Mouse (Mus musculus) midbrain, postnatal 0 days (tissue): ENCODE results near the gene Adamts5. TPM values are rescaled to one million over a fixed set of nuclear protein-coding genes. Genes with fewer than 3 reads are reported as not detected.
A peak's percentile ranks its signal among the peaks of the same experiment; 100 is the strongest.

Experiments
- ATAC-seq: fragments of 200-750 bp; cut with Nextera tagmentation; 2 replicates; pipeline ENCODE4 v1.8.0; 2017; ENCODE audit warnings: moderate number of reproducible peaks, mild to moderate bottlenecking, moderate TSS enrichment, moderate library complexity; ENCODE audit not compliant: low FRiP score
- DNase-seq: peaks from one replicate; pipeline ENCODE4 v3.0.0-alpha.2; 2015; ENCODE audit warnings: low spot score
- H3K27ac ChIP-seq: fragments of 300-500 bp; sonication (generic); 2 replicates; pipeline ENCODE4 v1.5.1; 2014; ENCODE audit warnings: low read depth, mild to moderate bottlenecking, low read length, mixed read lengths
- H3K27me3 ChIP-seq: fragments of 300-500 bp; sonication (generic); 2 replicates; pipeline ENCODE4 v1.6.1; 2014; ENCODE audit warnings: low read length, control low read depth, mixed read lengths; ENCODE audit not compliant: insufficient read depth
- H3K36me3 ChIP-seq: fragments of 300-500 bp; sonication (generic); 2 replicates; pipeline ENCODE4 v1.6.1; 2014; ENCODE audit warnings: low read length, control low read depth, mixed read lengths; ENCODE audit not compliant: insufficient read depth
- H3K4me1 ChIP-seq: fragments of 300-500 bp; sonication (generic); 2 replicates; pipeline ENCODE4 v1.6.1; 2014; ENCODE audit warnings: mild to moderate bottlenecking, control low read depth, antibody characterized with exemption, low read length, mixed read lengths; ENCODE audit not compliant: insufficient read depth
- H3K4me2 ChIP-seq: fragments of 300-500 bp; sonication (generic); 2 replicates; pipeline ENCODE4 v1.6.1; 2014; ENCODE audit warnings: low read depth, mild to moderate bottlenecking, low read length, mixed read lengths; ENCODE audit not compliant: poor library complexity, severe bottlenecking
- H3K4me3 ChIP-seq: fragments of 300-500 bp; sonication (generic); 2 replicates; pipeline ENCODE4 v1.5.1; 2014; ENCODE audit warnings: low read depth, mild to moderate bottlenecking, low read length, moderate library complexity
- H3K9ac ChIP-seq: fragments of 300-500 bp; sonication (generic); replicated peaks from 2 replicates; pipeline ENCODE4 v1.6.1; 2014; ENCODE audit warnings: mild to moderate bottlenecking, low read length, moderate library complexity, mixed read lengths; ENCODE audit not compliant: poor library complexity, severe bottlenecking
- H3K9me3 ChIP-seq: fragments of 300-500 bp; sonication (generic); 2 replicates; pipeline ENCODE4 v1.6.1; 2016; ENCODE audit warnings: low read length, control low read depth
- CTCF ChIP-seq: IDR thresholded peaks from 2 replicates; pipeline ENCODE4 v1.5.1; 2016; ENCODE audit warnings: antibody characterized with exemption, mild to moderate bottlenecking
- WGBS: fragments of 180-500 bp; shearing (Covaris S2); extraction: QIAGEN DNeasy Blood & Tissue Kit; methylation state at CpG from one replicate; pipeline ENCODE4 v1.1.7; 2014; 5-methylcytosine and 5-hydroxymethylcytosine counted together
- polyA plus RNA-seq: library from polyadenylated mRNA; unstranded; fragments of >200 nt; fragmentation: Nextera tagmentation; extraction: Ambion mirVana; gene quantifications from 2 replicates; pipeline ENCODE4 v1.2.1, GENCODE M21; 2015
- total RNA-seq: library from RNA; depleted of rRNA; stranded (reverse); fragments of >200 nt; gene quantifications from 2 replicates; pipeline ENCODE4 v1.2.3, GENCODE M21; 2014; rRNA removed

Gene Adamts5
- total RNA-seq = 3.2 and 3.6 TPM in 2 replicates
- 2.0 and 2.1 TPM in 2 replicates for polyA plus RNA-seq

DNA sequence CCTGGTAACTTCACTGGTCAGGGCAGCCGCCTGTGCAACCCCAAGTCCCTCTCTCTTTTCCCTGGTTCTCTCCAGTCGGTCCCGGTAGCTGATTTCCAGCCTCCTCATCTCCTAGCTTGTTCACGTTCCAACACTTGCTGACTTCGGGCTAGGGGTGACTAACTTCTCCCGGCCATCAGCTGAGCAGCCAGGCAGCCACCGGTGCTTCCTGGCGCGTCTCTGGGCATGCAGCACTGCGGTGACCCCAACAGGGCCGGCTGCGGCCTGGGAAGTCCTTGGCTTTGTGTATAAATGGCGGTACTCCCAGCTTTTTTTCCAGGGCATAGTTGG lies at the start of gene Adamts5:
Gene Adamts5, minus strand, starts transcription at position 248 of the 330 bp plus-strand sequence.
- no peaks in the 10 kb centered on the region for H3K36me3 ChIP-seq
- H3K27me3 ChIP-seq = no peaks in the 10 kb centered on the region
- peak within 1 kb of the TSS; percentile 47 for H3K9ac ChIP-seq
- peak within 1 kb of the TSS; percentile 50 for H3K4me3 ChIP-seq
- no peak for TF ChIP-seq CTCF
- peak within 1 kb of the TSS; percentile 100 for H3K4me2 ChIP-seq
- ATAC-seq (no peak), DNase-seq (peak; percentile 10)
- H3K9me3 ChIP-seq = no peaks in the 10 kb centered on the region
- H3K27ac ChIP-seq = no peak within 1 kb of the TSS
- 6% methylated on average over 13 of the region's 13 CpGs for WGBS
- H3K4me1 ChIP-seq = peaks cover 9% of the 10 kb centered on the region

GRCm38 (mm10) chr16:85950356-85950755 lies 48.7 kb upstream of the Adamts5 start:
- DNase-seq = no peak
- Histone ChIP-seq H3K4me2 (no peak overlapping the region), H3K4me3 (no peak overlapping the region), H3K27me3 (no peaks in the 10 kb centered on the region), H3K4me1 (no peaks in the 10 kb centered on the region), H3K36me3 (no peaks in the 10 kb centered on the region), H3K9me3 (no peaks in the 10 kb centered on the region), H3K9ac (no peak overlapping the region), H3K27ac (no peak overlapping the region)
- no peak for ATAC-seq
- WGBS = 88% methylated on average over 2 of the region's 2 CpGs
- no peak for TF ChIP-seq CTCF

- no peaks in the 10 kb centered on the region for H3K36me3 ChIP-seq
- no peaks in the 10 kb centered on the region for H3K27me3 ChIP-seq
- no peak overlapping the region for H3K4me3 ChIP-seq
- no peak overlapping the region for H3K27ac ChIP-seq
- no peaks in the 10 kb centered on the region for H3K4me1 ChIP-seq
- no peak for TF ChIP-seq CTCF
- no peak overlapping the region for H3K9ac ChIP-seq
- H3K4me2 ChIP-seq = no peak overlapping the region
- 92% methylated on average over 5 of the region's 5 CpGs for WGBS
- ATAC-seq = no peak
- DNase-seq = no peak
- H3K9me3 ChIP-seq = no peaks in the 10 kb centered on the region
These were observed 24.4 kb upstream of the Adamts5 start for GRCm38 (mm10) chr16:85926004-85926403.

GRCm38 (mm10) chr16:85922454-85922853 lies 20.8 kb upstream of the Adamts5 start:
- Histone ChIP-seq H3K4me3 (no peak overlapping the region), H3K27ac (no peak overlapping the region), H3K4me1 (no peaks in the 10 kb centered on the region), H3K27me3 (no peaks in the 10 kb centered on the region), H3K9ac (no peak overlapping the region), H3K9me3 (no peaks in the 10 kb centered on the region), H3K4me2 (no peak overlapping the region), H3K36me3 (no peaks in the 10 kb centered on the region)
- no peak for TF ChIP-seq CTCF
- DNase-seq (no peak), ATAC-seq (no peak)
- 90% methylated on average over 1 of the region's 1 CpGs for WGBS

DNA sequence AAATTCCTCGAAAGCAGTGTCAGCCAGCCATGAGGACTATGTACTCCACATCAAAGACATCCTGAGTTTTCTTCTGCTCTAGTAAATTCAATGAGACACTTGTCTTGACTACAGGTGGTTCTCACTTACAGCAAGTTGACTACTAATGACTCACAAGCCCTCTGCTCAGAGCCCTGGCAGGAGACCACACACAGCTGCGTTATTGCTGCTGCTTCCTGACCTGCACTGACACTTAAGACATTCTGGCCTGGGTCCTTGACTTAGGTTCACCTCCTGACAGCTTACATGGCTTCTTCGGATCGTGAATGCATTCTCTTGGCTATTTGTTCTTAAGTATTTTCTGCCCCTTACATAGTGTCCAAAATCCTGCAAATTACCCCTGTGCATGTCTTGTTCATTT lies 18.5 kb upstream of the Adamts5 start:
- DNase-seq = no peak
- H3K9ac ChIP-seq = no peak overlapping the region
- 89% methylated on average over 4 of the region's 4 CpGs for WGBS

DNA sequence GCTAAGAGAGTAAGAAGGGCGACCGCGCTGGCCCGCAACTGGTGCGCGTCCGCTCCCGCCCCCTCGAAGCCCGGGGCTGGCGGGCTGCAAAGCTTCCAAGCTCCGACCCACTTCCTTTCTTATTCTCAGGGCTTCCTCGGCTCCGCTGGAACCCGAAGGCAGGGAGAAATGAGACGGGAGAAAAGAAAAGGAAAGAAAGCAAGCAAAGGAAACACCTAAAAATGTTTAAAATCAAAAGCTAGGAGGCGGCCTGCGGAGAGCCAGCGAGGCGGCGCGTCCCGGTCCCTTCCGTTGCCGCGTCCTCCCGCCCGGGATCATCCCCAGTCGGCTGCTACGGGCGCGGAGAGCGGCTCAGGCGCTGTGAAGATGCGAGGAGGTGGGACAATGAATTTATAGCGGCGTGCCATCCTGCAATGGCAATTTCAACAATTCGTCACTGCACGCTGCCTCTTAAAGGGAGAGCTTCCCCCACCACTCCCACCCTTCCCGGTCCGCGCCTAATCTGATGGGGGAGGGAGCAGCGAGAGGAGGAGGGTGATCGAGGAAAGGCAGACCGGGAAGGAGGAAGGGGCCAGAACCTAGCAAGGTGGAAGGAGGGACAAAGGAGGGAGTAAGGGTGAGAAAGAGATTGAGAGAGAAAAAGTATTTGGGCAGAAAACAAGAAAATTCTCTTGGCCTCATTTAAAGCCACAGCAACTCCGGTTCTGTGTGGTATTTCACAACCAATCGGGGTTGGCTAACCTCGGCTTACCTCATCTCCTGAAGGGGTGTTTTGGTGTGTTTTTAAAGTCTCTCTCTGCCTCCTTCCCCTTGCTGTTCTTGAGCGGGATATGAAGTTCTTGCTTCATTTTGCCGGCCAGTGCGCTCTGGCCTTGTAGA lies 687 bp downstream of the Adamts5 start:
- peaks cover 9% of the 10 kb centered on the region for H3K4me1 ChIP-seq
- no peaks in the 10 kb centered on the region for H3K27me3 ChIP-seq
- DNase-seq = peak; percentile 66
- TF ChIP-seq CTCF = no peak; the same call in 1 of the 2 replicates
- under 1% methylated on average over 51 of the region's 51 CpGs for WGBS
- ATAC-seq = peak; percentile 67
- H3K36me3 ChIP-seq = no peaks in the 10 kb centered on the region
- H3K4me2 ChIP-seq = peak overlapping the region; percentile 100
- no peaks in the 10 kb centered on the region for H3K9me3 ChIP-seq
- peak overlapping the region; percentile 50 for H3K4me3 ChIP-seq
- H3K9ac ChIP-seq = peak overlapping the region; percentile 47
- H3K27ac ChIP-seq = no peak overlapping the region

More for the DNA sequence above, 18.5 kb upstream of the Adamts5 start:
- TF ChIP-seq CTCF = no peak
- H3K36me3 ChIP-seq = no peaks in the 10 kb centered on the region
- no peaks in the 10 kb centered on the region for H3K27me3 ChIP-seq
- H3K27ac ChIP-seq = no peak overlapping the region
- H3K4me3 ChIP-seq = no peak overlapping the region
- no peak for ATAC-seq
- H3K9me3 ChIP-seq = no peaks in the 10 kb centered on the region
- no peak overlapping the region for H3K4me2 ChIP-seq
- no peaks in the 10 kb centered on the region for H3K4me1 ChIP-seq
